Mouse (Mus musculus): Measurements from ENCODE around the gene Rapgef4. TPM values are rescaled to one million over a fixed set of nuclear protein-coding genes. Genes with fewer than 3 reads are reported as not detected.

Gene Rapgef4
- polyA plus RNA-seq, 1 experiment, result 8.1 TPM

GRCm38 (mm10) chr2:72297716-72298082 is 316.7 kb downstream of the Rapgef4 start:
- no peaks in the 10 kb centered on the region for H3K36me3 ChIP-seq (ENCODE audit: control insufficient read depth, insufficient read depth, low read length)
- no peaks in the 10 kb centered on the region for H3K27me3 ChIP-seq (ENCODE audit: control insufficient read depth, insufficient read depth, low read length)
- no peak for TF ChIP-seq POLR2A (IDR thresholded peaks at IDR 0.05; ENCODE audit: control insufficient read depth, low read depth, low read length)
- no peak for TF ChIP-seq CTCF (IDR thresholded peaks at IDR 0.05; ENCODE audit: control insufficient read depth, insufficient read depth, insufficient replicate concordance, low read depth, low read length)
- no peaks in the 10 kb centered on the region for H3K4me1 ChIP-seq (ENCODE audit: control insufficient read depth, insufficient read depth, low read length)
- no peak overlapping the region for H3K27ac ChIP-seq (ENCODE audit: control insufficient read depth, insufficient read depth, low read depth, low read length)
- no peak overlapping the region for H3K4me3 ChIP-seq (ENCODE audit: control insufficient read depth, low read depth, low read length)

DNA sequence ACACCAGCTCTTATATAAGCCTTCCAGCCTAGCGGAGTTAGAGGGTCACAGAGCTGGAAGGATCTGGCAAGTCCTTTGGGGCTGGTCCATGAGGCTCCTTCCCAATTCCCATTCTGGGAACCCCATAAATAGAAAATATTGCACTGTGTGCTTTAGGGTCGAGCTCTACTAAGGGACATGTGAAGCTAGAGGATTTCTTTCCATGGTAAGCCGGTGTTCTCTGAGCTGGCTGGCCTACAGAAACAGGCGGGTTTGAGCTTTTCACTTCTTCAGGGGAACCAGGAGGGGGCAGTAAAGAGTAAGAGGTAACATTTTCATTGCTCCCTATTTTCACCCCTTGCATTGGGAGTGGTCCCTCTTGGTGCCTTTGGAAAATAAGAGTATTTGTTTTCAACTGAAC is 317.4 kb downstream of the Rapgef4 start:
- H3K4me3 ChIP-seq (ENCODE audit: control insufficient read depth, low read depth, low read length), result no peak overlapping the region
- H3K27me3 ChIP-seq (ENCODE audit: control insufficient read depth, insufficient read depth, low read length), result no peaks in the 10 kb centered on the region
- TF ChIP-seq CTCF (IDR thresholded peaks at IDR 0.05; ENCODE audit: control insufficient read depth, insufficient read depth, insufficient replicate concordance, low read depth, low read length), result 0 out of 2 replicates have a peak, but pooled peaks have one; percentile 14
- TF ChIP-seq POLR2A (IDR thresholded peaks at IDR 0.05; ENCODE audit: control insufficient read depth, low read depth, low read length), result no peak
- no peaks in the 10 kb centered on the region for H3K36me3 ChIP-seq (ENCODE audit: control insufficient read depth, insufficient read depth, low read length)
- no peaks in the 10 kb centered on the region for H3K4me1 ChIP-seq (ENCODE audit: control insufficient read depth, insufficient read depth, low read length)
- no peak overlapping the region for H3K27ac ChIP-seq (ENCODE audit: control insufficient read depth, insufficient read depth, low read depth, low read length)

GRCm38 (mm10) chr2:72301194-72301916 is 320.3 kb downstream of the Rapgef4 start:
- Histone ChIP-seq H3K36me3 (ENCODE audit: control insufficient read depth, insufficient read depth, low read length) (no peaks in the 10 kb centered on the region), H3K27ac (ENCODE audit: control insufficient read depth, insufficient read depth, low read depth, low read length) (no peak overlapping the region), H3K4me3 (ENCODE audit: control insufficient read depth, low read depth, low read length) (no peak overlapping the region), H3K27me3 (ENCODE audit: control insufficient read depth, insufficient read depth, low read length) (no peaks in the 10 kb centered on the region), H3K4me1 (ENCODE audit: control insufficient read depth, insufficient read depth, low read length) (no peaks in the 10 kb centered on the region)
- TF ChIP-seq CTCF (IDR thresholded peaks at IDR 0.05; ENCODE audit: control insufficient read depth, insufficient read depth, insufficient replicate concordance, low read depth, low read length) (no peak), POLR2A (IDR thresholded peaks at IDR 0.05; ENCODE audit: control insufficient read depth, low read depth, low read length) (no peak)

- Histone ChIP-seq H3K4me1 (ENCODE audit: control insufficient read depth, insufficient read depth, low read length) (no peaks in the 10 kb centered on the region), H3K27ac (ENCODE audit: control insufficient read depth, insufficient read depth, low read depth, low read length) (no peak overlapping the region), H3K36me3 (ENCODE audit: control insufficient read depth, insufficient read depth, low read length) (no peaks in the 10 kb centered on the region), H3K27me3 (ENCODE audit: control insufficient read depth, insufficient read depth, low read length) (no peaks in the 10 kb centered on the region), H3K4me3 (ENCODE audit: control insufficient read depth, low read depth, low read length) (peak overlapping the region; percentile 79)
- TF ChIP-seq CTCF (IDR thresholded peaks at IDR 0.05; ENCODE audit: control insufficient read depth, insufficient read depth, insufficient replicate concordance, low read depth, low read length) (no peak), POLR2A (IDR thresholded peaks at IDR 0.05; ENCODE audit: control insufficient read depth, low read depth, low read length) (no peak)
These were observed 324.7 kb downstream of the Rapgef4 start for GRCm38 (mm10) chr2:72305738-72306137.

Other genes with a start within 250 kb of the Rapgef4 start
- 4.8 and 5.2 TPM in 2 replicates for gene Itga6, start 235.6 kb upstream of the Rapgef4 start, polyA plus RNA-seq (2012; rRNA removed)
- 4.2 and 5.4 TPM in 2 replicates for gene Pdk1, start 108.0 kb upstream of the Rapgef4 start, polyA plus RNA-seq (2012; rRNA removed)